Mouse (Mus musculus) liver, postnatal 0 days (tissue): ENCODE measurements around the gene Traf4. TPM values are rescaled to one million over a fixed set of nuclear protein-coding genes. Genes with fewer than 3 reads are reported as not detected.
"Not testable (repeated sequence)": the region's sequence is repeated elsewhere in the genome, so short reads cannot be mapped to it uniquely, and the experiment has no call there.

Experiments
- ATAC-seq: fragments of 200-750 bp; cut with Nextera tagmentation; 2 replicates; pipeline ENCODE4 v1.8.0; 2017; ENCODE audit warnings: mild to moderate bottlenecking, moderate library complexity
- DNase-seq: peaks from one replicate; pipeline ENCODE4 v3.0.0-alpha.2; 2016
- H3K27ac ChIP-seq: fragments of 300-500 bp; sonication (generic); 2 replicates; pipeline ENCODE4 v1.5.1; 2014; ENCODE audit warnings: antibody characterized with exemption, moderate library complexity, mild to moderate bottlenecking, low read depth
- H3K27me3 ChIP-seq: fragments of 300-500 bp; sonication (generic); 2 replicates; pipeline ENCODE4 v1.6.1; 2014; ENCODE audit warnings: low read length, control low read depth, mixed read lengths; ENCODE audit not compliant: insufficient read depth
- H3K36me3 ChIP-seq: fragments of 300-500 bp; sonication (generic); replicated peaks from 2 replicates; pipeline ENCODE4 v1.6.1; 2014; ENCODE audit warnings: mild to moderate bottlenecking, control low read depth, low read length, moderate library complexity, mixed read lengths; ENCODE audit not compliant: insufficient read depth
- H3K4me1 ChIP-seq: fragments of 300-500 bp; sonication (generic); 2 replicates; pipeline ENCODE4 v1.6.1; 2014; ENCODE audit warnings: antibody characterized with exemption, mild to moderate bottlenecking, control low read depth; ENCODE audit not compliant: insufficient read depth
- H3K4me2 ChIP-seq: fragments of 300-500 bp; sonication (generic); 2 replicates; pipeline ENCODE4 v1.6.1; 2014; ENCODE audit warnings: low read depth, mild to moderate bottlenecking, low read length, moderate library complexity, mixed read lengths
- H3K4me3 ChIP-seq: fragments of 300-500 bp; sonication (generic); 2 replicates; pipeline ENCODE4 v1.5.1; 2014; ENCODE audit warnings: low read depth, low read length
- H3K9ac ChIP-seq: fragments of 300-500 bp; sonication (generic); replicated peaks from 2 replicates; pipeline ENCODE4 v1.6.1; 2014; ENCODE audit warnings: mild to moderate bottlenecking, moderate library complexity
- H3K9me3 ChIP-seq: fragments of 300-500 bp; sonication (generic); 2 replicates; pipeline ENCODE4 v1.6.1; 2016; ENCODE audit warnings: mild to moderate bottlenecking, control low read depth, low read length, mixed read lengths
- CTCF ChIP-seq: sonication (generic); IDR thresholded peaks from 2 replicates; pipeline ENCODE4 v1.5.1; 2016; ENCODE audit warnings: antibody characterized with exemption, low read depth
- EP300 ChIP-seq: IDR thresholded peaks from 2 replicates; pipeline ENCODE4 v1.6.1; 2016; ENCODE audit warnings: antibody characterized with exemption, low read depth, mild to moderate bottlenecking
- WGBS: fragments of 180-500 bp; shearing (Covaris S2); extraction: QIAGEN DNeasy Blood & Tissue Kit; methylation state at CpG from one replicate; pipeline ENCODE4 v1.1.7; 2014; ENCODE audit not compliant: insufficient replicate concordance; 5-methylcytosine and 5-hydroxymethylcytosine counted together
- polyA plus RNA-seq: library from polyadenylated mRNA; unstranded; fragments of >200 nt; fragmentation: Nextera tagmentation; extraction: Ambion mirVana; gene quantifications from 2 replicates; pipeline ENCODE4 v1.2.1, GENCODE M21; 2015

Gene Traf4
- polyA plus RNA-seq, 1 experiment from 2014 or later, result 15.3 TPM

DNA sequence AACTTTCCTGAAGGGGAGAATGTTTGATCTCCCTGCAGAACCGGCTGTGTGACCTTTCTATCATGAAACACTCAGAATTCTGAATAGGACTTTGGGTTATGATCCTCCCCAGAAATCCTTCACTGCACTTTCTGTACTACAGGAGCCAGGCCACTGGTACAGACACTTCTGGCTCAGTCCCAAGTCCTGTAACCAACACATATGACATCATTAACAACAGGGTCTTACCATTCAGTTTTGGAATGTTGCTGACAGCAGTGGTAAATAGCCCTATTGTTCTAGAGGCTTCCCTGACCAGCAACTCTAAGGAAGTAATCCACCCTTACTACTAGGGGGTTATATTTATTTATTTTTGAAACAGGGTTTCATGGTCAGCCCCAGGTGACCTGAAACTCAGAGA, 27.7 kb upstream of the Traf4 start, which contains the start of gene Proca1:
Proca1 (plus strand) TSS at position 280 of the 400 bp plus-strand sequence.
- Histone ChIP-seq H3K4me3 (0 out of 2 replicates have a peak within 1 kb of the TSS, but pooled peaks have one; percentile 64), H3K9me3 (no peaks in the 10 kb centered on the region), H3K4me2 (peak within 1 kb of the TSS; percentile 94), H3K36me3 (peaks cover 3% of the 10 kb centered on the region; the same call in 1 of the 2 replicates), H3K4me1 (peaks cover 21% of the 10 kb centered on the region), H3K27ac (no peak within 1 kb of the TSS), H3K9ac (no peak within 1 kb of the TSS), H3K27me3 (peaks cover 34% of the 10 kb centered on the region)
- TF ChIP-seq CTCF (no peak), EP300 (no peak)
- WGBS, result 92% methylated on average over 1 of the region's 1 CpGs
- no peak for ATAC-seq
- no peak for DNase-seq

DNA sequence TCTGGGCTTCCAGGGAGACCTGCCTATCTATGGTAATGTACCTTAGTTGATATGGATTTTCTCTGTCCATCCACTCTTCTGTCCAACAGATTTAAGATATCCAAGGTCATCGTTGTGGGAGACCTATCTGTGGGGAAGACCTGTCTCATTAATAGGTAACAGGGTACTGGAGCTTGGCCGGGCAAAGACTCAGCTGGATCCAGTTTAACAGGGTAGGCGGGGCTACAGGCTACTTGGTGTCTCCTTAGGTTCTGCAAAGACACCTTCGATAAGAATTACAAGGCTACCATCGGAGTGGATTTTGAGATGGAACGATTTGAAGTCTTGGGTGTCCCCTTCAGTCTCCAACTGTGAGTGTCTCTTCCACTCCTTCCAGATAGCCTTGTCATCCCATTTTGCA, 24.7 kb upstream of the Traf4 start:
- H3K9me3 ChIP-seq, result no peaks in the 10 kb centered on the region
- peak overlapping the region; percentile 62; the same call in 1 of the 2 replicates for H3K4me3 ChIP-seq
- DNase-seq (no peak), ATAC-seq (no peak)
- peak overlapping the region; percentile 84 for H3K4me2 ChIP-seq
- no peak overlapping the region for H3K9ac ChIP-seq
- 64% methylated on average over 6 of the region's 6 CpGs for WGBS
- H3K27me3 ChIP-seq, result peaks cover 42% of the 10 kb centered on the region
- TF ChIP-seq EP300 (no peak), CTCF (no peak)
- H3K27ac ChIP-seq, result no peak overlapping the region
- peaks cover 3% of the 10 kb centered on the region; the same call in 1 of the 2 replicates for H3K36me3 ChIP-seq
- peaks cover 19% of the 10 kb centered on the region for H3K4me1 ChIP-seq

DNA sequence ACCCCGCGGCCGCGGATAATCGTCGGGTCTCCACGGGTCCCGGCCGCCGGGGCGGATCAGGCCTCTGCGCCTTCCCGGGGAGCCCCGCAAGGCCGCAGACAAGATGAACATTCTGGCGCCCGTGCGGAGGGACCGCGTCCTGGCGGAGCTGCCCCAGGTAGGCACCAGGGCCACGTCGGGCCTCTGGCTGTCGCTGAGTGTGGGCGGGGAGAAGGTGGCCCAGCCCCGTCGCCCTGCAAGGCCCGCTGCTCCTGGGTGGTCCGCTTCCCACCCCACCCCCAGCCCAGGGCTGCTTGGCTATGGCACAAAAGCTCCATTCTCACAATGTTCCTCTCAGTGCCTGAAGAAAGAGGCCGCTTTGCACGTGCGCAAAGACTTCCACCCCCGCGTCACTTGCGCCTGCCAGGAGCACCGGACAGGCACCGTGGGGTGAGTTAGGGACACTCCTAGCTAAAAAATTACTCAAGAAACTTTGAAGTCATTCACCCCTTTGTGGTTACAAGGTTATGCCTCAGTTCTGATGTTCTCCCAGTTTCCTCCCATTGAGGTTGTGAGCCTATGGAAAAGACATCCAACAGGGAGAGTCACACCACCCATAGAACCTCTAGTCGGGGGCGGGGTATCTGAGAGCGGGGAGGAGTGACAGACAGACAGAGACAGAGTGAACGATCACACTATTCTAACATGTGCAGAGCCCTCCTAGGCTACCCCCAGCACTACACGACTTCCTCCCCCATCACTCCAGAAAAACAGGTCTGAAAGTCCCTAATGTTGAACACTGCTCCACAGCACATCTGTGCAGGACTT, 24.0 kb upstream of the Traf4 start:
- peak overlapping the region; percentile 62 for H3K4me3 ChIP-seq
- H3K9ac ChIP-seq, result peak overlapping the region; percentile 72
- ATAC-seq (peak; percentile 66), DNase-seq (peak; percentile 56)
- peaks cover 42% of the 10 kb centered on the region for H3K27me3 ChIP-seq
- TF ChIP-seq CTCF (no peak), EP300 (no peak)
- peak overlapping the region; percentile 79 for H3K27ac ChIP-seq
- H3K4me1 ChIP-seq, result peaks cover 13% of the 10 kb centered on the region
- no peaks in the 10 kb centered on the region for H3K9me3 ChIP-seq
- 2% methylated on average over 33 of the region's 42 CpGs for WGBS
- H3K4me2 ChIP-seq, result peak overlapping the region; percentile 84
- H3K36me3 ChIP-seq, result peaks cover 3% of the 10 kb centered on the region; the same call in 1 of the 2 replicates

DNA sequence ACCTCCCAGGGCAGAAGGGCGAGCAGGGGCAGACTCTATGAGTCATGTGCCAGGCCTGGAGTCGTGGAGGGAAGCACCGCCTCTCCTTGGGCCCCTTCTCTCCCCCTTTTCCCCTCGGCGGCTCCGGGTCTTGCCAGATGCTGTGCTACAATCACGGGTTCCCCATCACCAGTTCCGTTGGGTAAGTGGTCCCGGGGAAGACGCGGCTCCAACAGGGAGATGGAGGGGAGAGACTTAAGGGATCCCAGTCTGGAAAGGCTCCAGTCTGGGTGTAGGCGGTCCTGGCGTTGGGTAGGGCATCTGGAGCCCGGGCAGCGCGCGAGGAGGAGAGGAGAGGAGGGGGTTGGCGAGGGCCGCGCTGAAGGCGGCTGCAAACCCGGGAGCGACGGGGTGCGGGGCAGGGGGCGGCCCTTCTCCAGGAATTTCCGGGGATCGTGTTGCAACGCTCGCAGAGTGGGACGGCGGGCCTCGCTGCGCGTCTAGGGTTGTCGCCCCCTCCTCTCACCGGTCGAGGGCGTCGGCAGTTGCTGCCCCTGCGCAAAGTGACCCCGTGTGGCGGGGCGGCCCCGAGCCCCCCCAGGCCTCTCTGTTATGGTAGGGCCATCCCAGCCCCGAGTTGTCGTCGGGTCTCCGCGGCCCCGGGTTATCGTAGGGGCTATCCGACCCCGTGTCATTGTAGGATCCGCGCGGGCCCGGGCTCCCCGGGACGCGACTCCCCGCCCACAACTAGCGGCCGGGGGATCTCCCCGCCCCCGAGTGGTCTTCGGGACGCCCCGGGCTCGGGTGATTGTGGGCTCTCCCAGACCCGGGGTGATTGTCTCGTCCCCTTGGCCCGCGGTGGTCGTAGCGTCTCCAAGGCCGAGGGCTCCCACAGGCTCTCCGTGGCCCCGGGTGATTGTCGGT, 23.2 kb upstream of the Traf4 start, which contains the start of gene Rab34:
Rab34 (plus strand) TSS at position 100 of the 903 bp plus-strand sequence.
- Histone ChIP-seq H3K9ac (peak within 1 kb of the TSS; percentile 72), H3K4me3 (peak within 1 kb of the TSS; percentile 62), H3K27ac (peak within 1 kb of the TSS; percentile 79), H3K36me3 (peaks cover 3% of the 10 kb centered on the region; the same call in 1 of the 2 replicates), H3K4me1 (peaks cover 14% of the 10 kb centered on the region), H3K4me2 (peak within 1 kb of the TSS; percentile 84), H3K27me3 (peaks cover 42% of the 10 kb centered on the region), H3K9me3 (no peaks in the 10 kb centered on the region)
- 1% methylated on average over 61 of the region's 80 CpGs for WGBS
- DNase-seq (peak; percentile 63), ATAC-seq (peak; percentile 48)
- TF ChIP-seq EP300 (no peak), CTCF (no peak)

DNA sequence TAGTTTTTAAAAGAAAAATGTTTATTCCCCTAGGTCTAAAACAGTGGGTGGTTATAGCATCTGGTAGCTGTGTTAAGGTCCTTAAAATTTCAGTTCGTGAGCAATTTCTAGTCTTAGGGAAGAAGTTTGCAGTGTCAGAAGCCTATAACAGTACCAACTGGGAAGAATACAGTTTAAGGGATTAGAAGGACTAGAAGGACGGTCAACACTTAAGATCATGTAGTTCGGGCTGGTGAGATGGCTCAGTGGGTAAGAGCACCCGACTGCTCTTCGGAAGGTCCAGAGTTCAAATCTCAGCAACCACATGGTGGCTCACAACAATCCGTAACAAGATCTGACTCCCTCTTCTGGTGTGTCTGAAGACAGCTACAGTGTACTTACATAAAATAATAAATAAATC, 19.3 kb upstream of the Traf4 start:
- not testable (repeated sequence) for H3K27ac ChIP-seq, H3K4me2 ChIP-seq, ATAC-seq, H3K9ac ChIP-seq, H3K9me3 ChIP-seq, H3K4me3 ChIP-seq, DNase-seq
- peaks cover 24% of the 10 kb centered on the region for H3K27me3 ChIP-seq
- H3K36me3 ChIP-seq, result peaks cover 25% of the 10 kb centered on the region
- 87% methylated on average over 6 of the region's 6 CpGs for WGBS
- H3K4me1 ChIP-seq, result peaks cover 37% of the 10 kb centered on the region
